Mouse (Mus musculus) ES-Bruce4 (cell line): ENCODE data around the gene Tdrd9.

Source experiments
- EP300 ChIP-seq: IDR thresholded peaks from 2 replicates; pipeline ENCODE4 v1.6.1; 2011; ENCODE audit warnings: low read depth, low read length; ENCODE audit not compliant: insufficient read depth
- POLR2A ChIP-seq: IDR thresholded peaks from one replicate; pipeline ENCODE4 v1.8.1; 2011; ENCODE audit warnings: low read length; ENCODE audit not compliant: insufficient read depth

DNA sequence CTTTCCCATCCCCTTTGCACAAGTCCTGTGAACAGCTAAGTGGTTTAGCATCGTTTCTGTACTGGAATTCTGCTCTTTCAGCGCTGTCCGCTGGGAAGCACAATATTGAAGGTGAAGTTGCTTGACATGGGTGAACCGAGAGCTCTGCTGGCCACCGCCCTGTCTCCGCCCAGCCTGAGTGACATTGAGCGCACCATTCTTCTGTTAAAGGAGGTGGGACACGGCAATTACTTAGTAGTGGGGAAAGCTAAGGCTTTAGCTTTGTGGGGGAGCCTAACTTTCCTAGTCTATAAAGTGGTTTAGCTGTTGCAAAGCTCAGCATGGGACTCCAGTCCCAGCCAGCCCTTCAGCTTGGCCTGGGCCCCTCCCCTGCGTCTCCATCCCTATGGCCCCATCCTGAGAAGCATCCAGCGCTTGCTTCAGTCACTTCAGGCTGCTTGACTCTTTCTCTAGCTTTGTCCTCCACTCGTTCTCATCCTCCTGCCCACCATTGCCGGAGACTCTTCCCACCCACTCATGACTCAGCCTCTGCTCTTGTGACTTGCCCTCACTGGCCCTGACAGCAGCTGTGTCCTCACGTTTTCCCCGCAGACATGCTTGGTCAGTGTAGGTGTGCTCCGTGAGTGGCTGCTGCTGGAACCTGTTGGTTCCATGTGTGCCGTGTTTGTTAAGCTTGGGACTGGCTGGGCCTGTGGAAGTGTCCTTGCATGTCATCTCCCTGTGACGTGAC is 53.4 kb downstream of the Tdrd9 start:
- TF ChIP-seq POLR2A, result no peak
- TF ChIP-seq EP300, result no peak
